Mouse (Mus musculus) CH12.LX (cell line): ENCODE data around the gene Hunk. TPM values are rescaled to one million over a fixed set of nuclear protein-coding genes. Genes with fewer than 3 reads are reported as not detected.

Source experiments
- DNase-seq: peaks from one replicate; pipeline ENCODE4 v3.0.0-alpha.2; 2013; ENCODE audit errors: extremely low read depth
- H3K27ac ChIP-seq: 2 replicates; pipeline ENCODE4 v1.5.1; 2012; ENCODE audit warnings: low read depth, mild to moderate bottlenecking, control low read depth, moderate library complexity; ENCODE audit not compliant: insufficient read depth
- H3K27me3 ChIP-seq: replicated peaks from 2 replicates; pipeline ENCODE3; 2012; ENCODE audit warnings: inconsistent platforms
- H3K36me3 ChIP-seq, 2 experiments: replicated peaks in 1 of 2; 2 replicates each; pipeline versions ENCODE3 to v1.6.1; 2012; ENCODE audit warnings: inconsistent platforms in 1 of 2, low read length in 1 of 2, mild to moderate bottlenecking in 1 of 2, mixed read lengths in 1 of 2, moderate library complexity in 1 of 2; ENCODE audit not compliant: control insufficient read depth in 1 of 2, insufficient read depth in 1 of 2
- H3K4me1 ChIP-seq, 2 experiments: 2 replicates each; pipeline ENCODE4 v1.6.1; 2012; ENCODE audit warnings: inconsistent platforms in 1 of 2, moderate library complexity in 1 of 2; ENCODE audit not compliant: insufficient read depth in 2 of 2, control insufficient read depth in 1 of 2
- H3K4me2 ChIP-seq: 2 replicates; pipeline ENCODE4 v1.6.1; 2012; ENCODE audit warnings: low read depth, mild to moderate bottlenecking, control low read depth; ENCODE audit not compliant: poor library complexity, insufficient read depth, severe bottlenecking
- H3K4me3 ChIP-seq, 3 experiments: fragments of 150-350 bp in 1 of 3; sonication (generic) in 1 of 3; replicated peaks in 1 of 3; 2 replicates each; pipeline versions ENCODE3 to v1.5.1; 2011 to 2012; ENCODE audit warnings: low read depth in 2 of 3, low read length in 2 of 3, mild to moderate bottlenecking in 2 of 3, moderate library complexity in 2 of 3, control low read depth in 1 of 3, improper control_type of control experiment in 1 of 3, inconsistent platforms in 1 of 3, mixed read lengths in 1 of 3; ENCODE audit not compliant: poor library complexity in 1 of 3
- H3K79me2 ChIP-seq: replicated peaks from 2 replicates; pipeline ENCODE4 v1.6.1; 2012; ENCODE audit warnings: mild to moderate bottlenecking, moderate library complexity; ENCODE audit not compliant: control insufficient read depth, poor library complexity, insufficient read depth, severe bottlenecking; ENCODE audit errors: extremely low read depth
- H3K9ac ChIP-seq: 2 replicates; pipeline ENCODE4 v1.6.1; 2012; ENCODE audit warnings: low read depth, mild to moderate bottlenecking, control low read depth, moderate library complexity; ENCODE audit not compliant: insufficient read depth
- H3K9me3 ChIP-seq: replicated peaks from 2 replicates; pipeline ENCODE3; 2012; ENCODE audit warnings: low read length, inconsistent platforms, mixed read lengths
- BHLHE40 ChIP-seq: IDR thresholded peaks from 2 replicates; pipeline ENCODE4 v1.6.1; 2011; ENCODE audit warnings: mild to moderate bottlenecking, low read depth, low read length, improper control_type of control experiment
- CHD1 ChIP-seq: IDR thresholded peaks from 2 replicates; pipeline ENCODE4 v1.6.1; 2012; ENCODE audit warnings: low read depth, low read length, improper control_type of control experiment, inconsistent platforms
- CHD2 ChIP-seq: IDR thresholded peaks from 2 replicates; pipeline ENCODE4 v1.6.1; 2011; ENCODE audit warnings: low read length, improper control_type of control experiment
- CTCF ChIP-seq, 2 experiments: IDR thresholded peaks in 1 of 2; conservative IDR thresholded peaks in 1 of 2; 2 replicates each; pipeline ENCODE4 v1.5.1; 2011 to 2012; ENCODE audit warnings: low read depth in 2 of 2, low read length in 2 of 2, improper control_type of control experiment in 1 of 2, inconsistent platforms in 1 of 2, mild to moderate bottlenecking in 1 of 2, moderate library complexity in 1 of 2
- E2F4 ChIP-seq: IDR thresholded peaks from 2 replicates; pipeline ENCODE4 v1.6.1; 2011; ENCODE audit warnings: low read depth, low read length, improper control_type of control experiment; ENCODE audit not compliant: insufficient replicate concordance
- EP300 ChIP-seq: IDR thresholded peaks from 2 replicates; pipeline ENCODE4 v1.6.1; 2011; ENCODE audit warnings: low read length, improper control_type of control experiment
- GABPA ChIP-seq: IDR thresholded peaks from 2 replicates; pipeline ENCODE4 v1.6.1; 2012; ENCODE audit warnings: low read depth, low read length, improper control_type of control experiment, inconsistent platforms; ENCODE audit not compliant: insufficient replicate concordance
- HCFC1 ChIP-seq: IDR thresholded peaks from 2 replicates; pipeline ENCODE4 v1.6.1; 2012; ENCODE audit warnings: low read depth, mild to moderate bottlenecking, inconsistent platforms, low read length, improper control_type of control experiment
- IRF4 ChIP-seq: IDR thresholded peaks from 2 replicates; pipeline ENCODE4 v1.6.1; 2014; ENCODE audit warnings: low read depth, mild to moderate bottlenecking, inconsistent platforms, low read length, improper control_type of control experiment
- JUN ChIP-seq: IDR thresholded peaks from 2 replicates; pipeline ENCODE4 v1.6.1; 2011; ENCODE audit warnings: low read depth, mild to moderate bottlenecking, low read length, improper control_type of control experiment, moderate library complexity; ENCODE audit not compliant: insufficient read depth
- JUND ChIP-seq: conservative IDR thresholded peaks from 2 replicates; pipeline ENCODE4 v1.6.1; 2011; ENCODE audit warnings: low read depth, low read length, improper control_type of control experiment
- MAFK ChIP-seq: IDR thresholded peaks from 2 replicates; pipeline ENCODE4 v1.6.1; 2011; ENCODE audit warnings: low read length, improper control_type of control experiment; ENCODE audit not compliant: insufficient replicate concordance
- MAX ChIP-seq: IDR thresholded peaks from 2 replicates; pipeline ENCODE4 v1.6.1; 2011; ENCODE audit warnings: low read length, improper control_type of control experiment
- MAZ ChIP-seq: IDR thresholded peaks from 2 replicates; pipeline ENCODE4 v1.6.1; 2012; ENCODE audit warnings: low read depth, mild to moderate bottlenecking, inconsistent platforms, low read length, improper control_type of control experiment, moderate library complexity
- MEF2A ChIP-seq: IDR thresholded peaks from 2 replicates; pipeline ENCODE4 v1.6.1; 2014; ENCODE audit warnings: low read depth, mild to moderate bottlenecking, inconsistent platforms, low read length, improper control_type of control experiment, borderline replicate concordance
- MXI1 ChIP-seq: IDR thresholded peaks from 2 replicates; pipeline ENCODE4 v1.6.1; 2011; ENCODE audit warnings: mild to moderate bottlenecking, low read depth, low read length, improper control_type of control experiment
- MYC ChIP-seq: IDR thresholded peaks from 2 replicates; pipeline ENCODE4 v1.6.1; 2011; ENCODE audit warnings: low read depth, mild to moderate bottlenecking, improper control_type of control experiment, low read length
- NELFE ChIP-seq: IDR thresholded peaks from 2 replicates; pipeline ENCODE4 v1.6.1; 2011; ENCODE audit warnings: low read depth, low read length, improper control_type of control experiment
- POLR2A ChIP-seq: IDR thresholded peaks from 2 replicates; pipeline ENCODE4 v1.6.1; 2011; ENCODE audit warnings: low read depth, mild to moderate bottlenecking, improper control_type of control experiment, low read length
- POLR2AphosphoS2 ChIP-seq: IDR thresholded peaks from 2 replicates; pipeline ENCODE4 v1.6.1; 2011; ENCODE audit warnings: low read depth, low read length, improper control_type of control experiment
- RCOR1 ChIP-seq: conservative IDR thresholded peaks from 2 replicates; pipeline ENCODE4 v1.6.1; 2012; ENCODE audit warnings: low read depth, mild to moderate bottlenecking, inconsistent platforms, low read length, improper control_type of control experiment
- SIN3A ChIP-seq: IDR thresholded peaks from 2 replicates; pipeline ENCODE4 v1.6.1; 2012; ENCODE audit warnings: low read length, improper control_type of control experiment, inconsistent platforms
- TCF12 ChIP-seq: IDR thresholded peaks from 2 replicates; pipeline ENCODE4 v1.6.1; 2014; ENCODE audit warnings: low read depth, mild to moderate bottlenecking, inconsistent platforms, low read length, improper control_type of control experiment
- UBTF ChIP-seq: IDR thresholded peaks from 2 replicates; pipeline ENCODE4 v1.6.1; 2012; ENCODE audit warnings: low read depth, mild to moderate bottlenecking, inconsistent platforms, low read length, improper control_type of control experiment, moderate library complexity
- USF1 ChIP-seq: IDR thresholded peaks from 2 replicates; pipeline ENCODE4 v1.6.1; 2014; ENCODE audit warnings: low read depth, mild to moderate bottlenecking, inconsistent platforms, low read length, improper control_type of control experiment
- USF2 ChIP-seq: conservative IDR thresholded peaks from 2 replicates; pipeline ENCODE4 v1.6.1; 2011; ENCODE audit warnings: low read depth, low read length, improper control_type of control experiment
- ZC3H11A ChIP-seq: IDR thresholded peaks from 2 replicates; pipeline ENCODE4 v1.6.1; 2012; ENCODE audit warnings: low read depth, mild to moderate bottlenecking, inconsistent platforms, low read length, improper control_type of control experiment
- ZMIZ1 ChIP-seq: IDR thresholded peaks from 2 replicates; pipeline ENCODE4 v1.6.1; 2012; ENCODE audit warnings: low read depth, mild to moderate bottlenecking, inconsistent platforms, low read length, improper control_type of control experiment
- dilution Hi-C: fragments of 300-500 bp; cut with MboI; formaldehyde crosslinking; loops from 2 replicates; pipeline ENCODE4 v1.14.3; 2020; ENCODE audit warnings: low sequenced_read_pairs; ENCODE audit not compliant: extremely low pct_unique_long_range_greater_than_20kb, extremely low pct_ligation_motif_present
- in situ Hi-C: fragments of 300-500 bp; cut with MboI; formaldehyde crosslinking; loops from 3 replicates; pipeline ENCODE4 v1.14.3; 2019; ENCODE audit warnings: low sequenced_read_pairs, low pct_ligation_motif_present, low pct_unique_long_range_greater_than_20kb, mixed read lengths
- polyA plus RNA-seq: library from polyadenylated mRNA; unstranded; fragments of >175 nt; gene quantifications from 2 replicates; pipeline ENCODE4 v1.2.1, GENCODE M21; 2012; ENCODE audit warnings: low read depth; ENCODE audit not compliant: insufficient read length
- total RNA-seq, 2 experiments: library from RNA; depleted of rRNA; stranded (reverse); fragments of 300-350 nt in 1 of 2; fragments of >200 nt in 1 of 2; gene quantifications; 2 replicates each; pipeline ENCODE4 v1.2.3; 2012 to 2014

Hunk gene
- total and polyA plus RNA-seq, 3 experiments: not detected

DNA sequence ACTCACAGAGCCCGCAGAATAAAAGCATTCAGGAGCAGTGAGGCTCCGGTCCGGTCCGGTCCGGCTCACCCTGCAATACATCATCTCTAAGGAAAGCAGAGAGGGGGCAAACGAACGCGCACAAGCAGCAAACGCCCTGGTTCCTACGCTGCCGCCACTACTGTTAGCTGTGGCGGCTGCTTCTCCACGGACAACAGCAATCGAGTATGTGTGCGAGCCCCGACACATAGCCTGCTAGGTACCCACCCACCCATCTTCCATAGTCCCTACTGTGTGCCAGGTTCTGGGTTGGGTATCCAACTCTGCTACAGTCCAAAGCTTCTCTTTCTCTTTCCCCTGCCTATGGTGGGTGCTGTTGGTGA, 506 bp upstream of the Hunk start:
- dilution Hi-C loops: no loop called here
- no peak overlapping the region for H3K27ac ChIP-seq
- no peak overlapping the region for H3K4me2 ChIP-seq
- H3K4me3 ChIP-seq: no peak overlapping the region
- H3K9ac ChIP-seq: no peak overlapping the region
- no peaks in the 10 kb centered on the region for H3K36me3 ChIP-seq
- H3K79me2 ChIP-seq: no peaks in the 10 kb centered on the region
- no peaks in the 10 kb centered on the region for H3K4me1 ChIP-seq
- TF ChIP-seq USF2 (no peak), EP300 (no peak), JUND (no peak), HCFC1 (no peak), BHLHE40 (no peak), CTCF (conservative IDR thresholded peaks at IDR 0.05 in 1 of 2, IDR thresholded peaks at IDR 0.05 in 1 of 2; ENCODE audit: low read depth in 2 of 2, low read length in 2 of 2) (no peak), RCOR1 (no peak), POLR2A (no peak), MAZ (no peak), SIN3A (no peak), MYC (no peak), E2F4 (no peak), POLR2AphosphoS2 (no peak), MXI1 (no peak), UBTF (no peak), USF1 (no peak), MEF2A (no peak), ZC3H11A (no peak), MAX (no peak), TCF12 (no peak)
- no peak for DNase-seq
- peaks cover 67% of the 10 kb centered on the region for H3K9me3 ChIP-seq
- in situ Hi-C loops: loop anchor here (25.0 kb wide), 1 partner anchor 327 kb away; no protein-coding TSS in a partner anchor
- H3K27me3 ChIP-seq: peaks cover 6% of the 10 kb centered on the region

GRCm38 (mm10) chr16:90386514-90387160, 824 bp downstream of the Hunk start:
- dilution Hi-C loops: no loop called here
- Histone ChIP-seq H3K27ac (no peak overlapping the region), H3K79me2 (no peaks in the 10 kb centered on the region)
- no peak for TF ChIP-seq USF1
- no peak for TF ChIP-seq MAZ
- TF ChIP-seq GABPA: no peak
- no peak for TF ChIP-seq NELFE
- TF ChIP-seq MEF2A: no peak
- TF ChIP-seq JUN: no peak
- TF ChIP-seq MAFK: no peak
- no peak for TF ChIP-seq IRF4
- no peak for TF ChIP-seq CHD1
- no peak for TF ChIP-seq UBTF
- no peak for TF ChIP-seq CHD2
- no peak for TF ChIP-seq ZMIZ1
- TF ChIP-seq SIN3A: no peak
- TF ChIP-seq JUND: no peak
- TF ChIP-seq, all 38 proteins: peak for 0
- in situ Hi-C loops: loop anchor here (25.0 kb wide), 1 partner anchor 326 kb away; no protein-coding TSS in a partner anchor
- H3K4me2 ChIP-seq: no peak overlapping the region
- DNase-seq: no peak
- no peaks in the 10 kb centered on the region for H3K4me1 ChIP-seq
- H3K4me3 ChIP-seq: no peak overlapping the region
- H3K36me3 ChIP-seq: no peaks in the 10 kb centered on the region
- H3K9me3 ChIP-seq: peaks cover 72% of the 10 kb centered on the region
- no peak overlapping the region for H3K9ac ChIP-seq
- H3K27me3 ChIP-seq: peaks cover 6% of the 10 kb centered on the region
